Mouse (Mus musculus) embryo, embryonic 11.5 days (tissue): ENCODE results near the gene Nav1.

Source experiments
- DNase-seq: peaks from one replicate; pipeline ENCODE4 v3.0.0-alpha.2; 2012; ENCODE audit warnings: low read depth, low spot score

Nav1 gene

DNA sequence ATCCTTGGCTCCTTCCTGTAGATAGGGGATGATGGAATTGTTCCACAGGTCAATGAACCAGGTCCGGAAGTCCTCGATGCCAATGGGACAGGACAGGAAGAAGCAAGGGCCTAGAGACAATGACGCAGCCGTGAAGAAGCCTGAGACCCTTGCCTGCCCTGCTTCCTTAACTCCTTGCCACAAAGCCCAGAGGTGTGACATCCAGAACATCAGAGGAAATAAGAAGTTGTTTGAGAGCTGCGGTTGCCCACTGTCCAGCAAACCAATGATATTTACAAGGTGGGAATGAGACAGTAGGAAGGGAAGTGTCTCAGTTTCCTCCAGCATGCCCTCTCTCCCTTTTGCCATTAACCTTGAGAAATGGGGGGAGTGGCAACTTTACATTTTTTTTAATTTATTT lies 158.2 kb downstream of the Nav1 start:
- DNase-seq: no peak

DNA sequence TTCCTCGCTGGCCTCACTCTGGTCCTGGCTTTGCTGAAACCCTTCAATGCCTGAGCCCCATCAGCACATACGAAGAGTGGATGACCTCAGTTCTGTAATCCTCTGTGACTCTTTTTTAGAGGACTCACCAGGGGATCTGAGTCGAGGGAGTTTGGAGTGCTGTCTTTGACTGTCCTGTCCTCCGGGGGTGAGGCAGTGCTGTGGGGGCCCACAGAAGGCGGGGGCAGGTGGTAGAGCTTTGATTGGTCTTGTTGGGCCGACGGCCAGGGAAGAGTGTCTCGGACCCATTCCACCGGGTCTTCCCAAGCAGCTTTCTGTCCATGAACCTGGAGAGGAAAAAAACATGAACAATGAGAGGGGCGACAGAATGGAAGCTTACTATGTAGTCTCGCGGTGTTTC lies 163.6 kb downstream of the Nav1 start:
- DNase-seq: no peak

DNA sequence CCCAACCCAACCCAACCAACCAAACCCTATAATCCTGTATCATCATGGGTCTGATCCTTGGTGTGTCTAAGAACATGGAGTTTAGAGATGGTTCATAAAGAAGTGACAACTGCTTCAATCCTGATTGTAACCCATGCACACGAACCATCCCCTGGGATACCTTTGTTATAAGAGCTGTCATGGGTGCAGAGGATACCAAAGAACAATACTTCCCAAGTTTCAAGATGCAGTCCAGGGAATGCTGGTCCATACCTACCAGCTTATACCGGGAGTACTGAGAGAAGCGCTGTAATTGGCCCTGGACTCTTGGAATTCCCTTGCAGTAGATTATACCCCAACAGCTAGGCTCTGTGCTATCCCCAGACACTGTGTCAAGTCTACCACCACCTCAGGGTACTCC lies 165.2 kb downstream of the Nav1 start:
- DNase-seq: no peak

DNA sequence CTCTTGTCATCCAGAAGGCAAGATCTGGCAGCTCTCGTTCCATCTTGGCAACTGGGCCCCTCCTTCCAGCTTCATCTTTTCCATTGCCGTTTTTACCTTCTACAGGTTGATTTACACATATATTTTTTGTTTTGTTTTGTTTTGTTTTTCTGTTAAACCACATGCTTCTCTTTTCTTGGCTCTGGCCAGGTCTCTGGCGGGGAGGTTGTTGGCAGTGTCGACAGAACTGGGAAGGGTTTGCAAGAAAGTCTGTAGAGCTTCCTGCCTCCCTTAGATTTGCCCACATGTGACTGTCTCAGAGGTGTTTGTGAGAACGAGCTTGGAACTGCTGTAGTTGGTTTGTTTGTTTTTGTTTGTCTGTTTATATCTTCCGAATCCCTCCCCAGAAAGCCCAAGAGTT lies 166.1 kb downstream of the Nav1 start:
- DNase-seq: no peak

DNA sequence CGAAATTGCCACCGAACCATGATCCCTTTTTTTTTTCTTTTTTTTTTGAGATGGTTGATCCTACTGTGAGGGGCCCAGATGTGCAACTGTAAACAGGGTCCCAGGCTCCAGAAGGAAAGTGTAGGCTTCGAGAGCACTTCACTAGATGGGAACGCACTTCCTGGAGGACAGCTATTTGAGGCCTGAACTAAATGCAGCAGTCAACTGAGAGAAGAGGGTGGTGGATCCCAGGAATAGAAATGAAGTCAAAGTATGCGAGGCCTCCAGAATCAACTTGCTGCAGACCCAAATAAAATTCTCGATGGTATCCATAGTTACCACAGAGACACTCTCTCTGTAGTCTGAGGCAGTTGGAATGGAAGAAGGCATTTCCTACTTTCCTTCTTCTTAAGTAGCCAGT lies 168.3 kb downstream of the Nav1 start:
- no peak for DNase-seq

DNA sequence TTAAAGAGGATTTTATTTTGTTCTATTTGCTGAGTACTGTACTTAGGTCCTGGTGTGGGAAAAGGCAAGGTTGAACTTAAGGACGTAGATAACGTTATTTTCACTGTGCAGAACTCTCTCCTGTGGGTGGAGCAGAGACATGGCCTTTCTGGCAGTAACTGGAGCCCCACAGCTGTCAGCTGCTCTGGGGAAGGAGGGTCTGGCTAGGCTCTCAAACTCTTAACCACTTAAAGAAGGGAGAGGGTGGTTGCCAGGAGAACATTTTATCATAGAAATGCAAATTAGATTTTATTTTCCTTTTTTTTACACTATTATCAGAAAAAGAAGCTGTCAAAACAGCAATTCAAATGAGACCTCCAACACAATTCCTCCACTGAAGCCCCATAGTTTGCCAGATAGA lies 171.3 kb downstream of the Nav1 start:
- DNase-seq: no peak

DNA sequence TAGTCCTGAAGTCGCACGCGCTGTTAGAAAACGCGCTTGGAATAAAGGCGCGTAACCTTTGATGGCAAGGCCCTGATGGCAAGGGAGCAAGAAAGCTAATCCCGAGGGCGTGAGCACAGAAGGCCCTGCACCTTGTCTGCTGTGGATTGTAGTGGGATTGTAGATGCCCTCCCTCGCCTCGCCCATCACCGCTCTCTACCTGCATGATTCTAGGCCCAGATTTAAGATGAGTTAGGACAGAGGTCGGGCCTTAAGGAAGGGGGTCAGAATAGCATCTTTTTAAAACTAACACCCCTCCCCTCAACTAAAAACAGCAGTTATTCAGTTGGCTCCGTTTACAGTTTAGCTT lies 176.5 kb downstream of the Nav1 start:
- DNase-seq: no peak

DNA sequence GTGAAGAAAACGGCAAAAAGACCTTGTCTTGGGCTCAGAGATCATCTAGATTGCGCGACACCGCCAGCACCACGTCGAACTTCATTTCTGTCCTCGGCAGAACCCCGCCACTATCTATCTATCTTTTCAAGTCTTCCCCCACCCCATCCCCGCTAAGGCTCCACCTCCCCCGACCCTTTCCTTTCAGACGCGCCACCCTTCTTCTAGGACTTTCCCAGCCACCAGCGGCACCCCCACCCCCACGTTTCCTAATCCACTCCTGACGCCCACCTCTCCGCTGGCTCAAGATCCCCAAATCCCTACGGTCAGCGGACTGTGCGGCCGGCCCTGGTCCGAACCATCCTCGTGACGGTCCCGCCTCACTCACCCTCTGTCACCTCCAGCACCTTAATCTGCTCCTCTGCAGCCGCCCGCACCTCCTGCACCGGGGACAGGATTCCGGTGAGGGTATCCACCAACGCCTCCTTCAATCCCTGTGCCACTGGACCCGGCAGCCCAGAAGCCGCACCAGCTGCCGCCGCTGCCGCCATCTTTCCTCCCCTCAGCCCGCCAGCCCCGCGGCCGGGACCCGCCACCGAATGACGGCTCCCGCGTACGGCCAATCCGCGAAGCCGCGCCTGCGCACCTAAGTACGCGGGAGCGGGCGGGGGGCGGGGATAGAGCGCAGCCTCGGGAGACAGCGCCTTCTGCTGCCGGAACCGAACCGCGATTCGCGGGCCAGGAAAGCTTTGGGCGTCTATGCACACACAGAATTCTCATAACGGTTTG lies 177.0 kb downstream of the Nav1 start, which contains the start of gene Ipo9:
Gene Ipo9 (minus strand): TSS at position 599 of the 768 bp plus-strand sequence.
- DNase-seq: peak; percentile 87

DNA sequence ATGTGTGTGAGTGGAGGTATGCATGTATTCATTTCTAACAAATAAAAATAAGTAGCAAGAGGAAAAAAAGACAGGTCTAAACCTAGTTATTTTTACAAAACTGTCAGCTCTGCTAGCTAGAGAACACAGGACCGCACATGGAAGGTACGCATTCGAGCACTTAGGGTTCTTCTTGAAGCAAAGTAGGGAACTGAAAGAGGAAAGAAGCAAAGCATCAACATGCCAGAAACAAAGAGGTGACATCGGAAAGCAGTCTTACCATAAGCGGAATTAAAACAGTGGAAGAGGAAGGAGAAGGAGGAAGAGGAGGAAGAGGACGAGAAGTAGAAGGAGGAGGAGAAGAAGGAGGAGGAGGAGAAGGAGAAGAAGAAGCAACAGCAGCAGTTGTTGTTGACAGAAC lies 179.7 kb downstream of the Nav1 start:
- DNase-seq: no peak

DNA sequence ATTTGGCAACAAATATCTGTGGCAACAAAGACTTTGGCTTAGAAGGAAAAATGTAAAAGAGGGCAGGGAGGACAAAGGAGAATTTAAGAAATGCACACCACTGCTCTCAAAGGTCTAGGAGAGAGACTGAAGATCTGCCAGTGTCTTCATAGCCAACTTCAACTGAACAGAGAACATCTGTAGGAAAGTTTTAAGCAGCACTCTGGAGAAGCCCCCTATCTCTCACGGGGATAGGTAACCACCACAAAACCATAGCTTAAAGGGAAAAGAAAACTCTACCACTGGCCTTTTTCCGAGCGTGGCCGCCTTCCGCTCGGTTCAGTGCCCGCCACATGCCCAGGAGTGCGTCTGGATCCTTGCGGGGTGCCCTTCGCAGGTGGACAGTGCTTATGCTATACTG lies 180.4 kb downstream of the Nav1 start:
- no peak for DNase-seq

DNA sequence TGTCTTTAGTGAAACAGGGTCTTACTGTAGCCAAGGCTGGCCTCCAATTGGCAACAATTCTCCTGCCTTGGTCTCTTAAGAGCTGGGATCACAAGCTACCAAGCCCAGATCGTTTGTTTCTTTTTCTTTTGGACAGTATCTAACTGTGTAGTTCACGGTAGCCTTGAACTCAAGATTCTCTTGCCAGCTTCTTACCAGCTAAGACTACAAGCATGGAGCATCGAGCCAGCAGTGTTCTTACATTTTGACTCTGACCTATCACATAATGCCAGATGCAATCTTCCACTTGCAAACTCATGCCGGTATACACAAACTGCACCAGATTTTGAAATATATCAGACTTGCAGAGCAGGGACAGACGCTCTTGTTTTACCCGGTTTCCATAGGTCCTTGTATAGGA lies 184.3 kb downstream of the Nav1 start:
- no peak for DNase-seq

DNA sequence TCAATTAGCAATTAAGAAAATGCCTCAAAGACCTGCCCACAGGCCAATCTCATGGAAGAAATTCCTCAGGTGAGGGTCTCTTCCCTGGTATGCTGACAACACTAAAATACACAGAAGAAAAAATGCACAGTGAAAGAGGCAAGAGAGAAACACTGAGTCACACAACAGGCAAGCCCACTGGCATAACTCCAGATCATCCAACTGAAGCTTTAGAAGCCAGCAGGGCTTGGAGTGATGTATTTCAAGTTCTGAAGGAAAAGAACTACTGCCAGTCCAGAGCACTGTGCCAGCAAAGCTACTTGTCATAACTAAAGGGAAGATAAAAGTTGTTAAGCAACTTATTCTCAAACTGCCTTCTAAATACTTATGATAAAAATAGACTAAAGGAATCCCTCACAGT lies 193.1 kb downstream of the Nav1 start:
- no peak for DNase-seq

DNA sequence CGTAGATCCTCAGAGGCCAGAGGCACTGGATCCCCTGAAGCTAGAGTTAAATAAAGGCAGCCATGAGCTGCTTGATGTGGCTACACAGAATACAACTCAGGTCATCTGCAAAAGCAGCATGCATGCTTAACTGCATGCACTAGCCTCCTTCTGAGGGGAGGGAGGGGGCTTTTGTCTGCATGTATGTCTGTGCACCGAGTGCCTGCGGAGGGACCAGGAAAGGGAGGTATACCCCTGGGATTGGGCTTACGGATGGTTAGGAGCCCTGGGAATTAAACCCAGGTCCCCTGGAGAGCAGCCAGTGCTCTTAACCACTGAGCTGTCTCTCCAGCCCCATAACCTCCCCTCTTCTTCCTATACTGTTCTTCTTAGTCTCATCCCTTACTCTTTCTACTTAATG lies 195.0 kb downstream of the Nav1 start:
- no peak for DNase-seq

DNA sequence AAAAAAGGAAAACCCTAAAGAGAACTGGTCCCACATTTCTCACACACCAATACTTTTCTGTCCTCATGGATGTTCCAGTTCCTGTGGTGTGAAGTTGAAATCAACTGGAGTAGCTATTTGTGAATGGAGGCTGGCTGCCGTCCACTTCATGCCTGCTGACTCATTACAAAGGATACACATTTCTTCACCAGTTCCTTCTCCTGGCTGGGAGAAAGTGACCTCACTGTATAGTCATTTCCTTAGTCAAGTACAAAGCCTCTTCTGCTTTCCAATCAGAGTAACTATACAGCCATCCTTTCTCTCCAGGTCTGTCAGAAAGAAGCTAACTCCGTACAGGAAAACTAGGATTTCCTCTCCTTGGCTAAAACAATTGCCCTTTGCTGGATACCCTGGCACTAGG lies 196.1 kb downstream of the Nav1 start:
- no peak for DNase-seq

DNA sequence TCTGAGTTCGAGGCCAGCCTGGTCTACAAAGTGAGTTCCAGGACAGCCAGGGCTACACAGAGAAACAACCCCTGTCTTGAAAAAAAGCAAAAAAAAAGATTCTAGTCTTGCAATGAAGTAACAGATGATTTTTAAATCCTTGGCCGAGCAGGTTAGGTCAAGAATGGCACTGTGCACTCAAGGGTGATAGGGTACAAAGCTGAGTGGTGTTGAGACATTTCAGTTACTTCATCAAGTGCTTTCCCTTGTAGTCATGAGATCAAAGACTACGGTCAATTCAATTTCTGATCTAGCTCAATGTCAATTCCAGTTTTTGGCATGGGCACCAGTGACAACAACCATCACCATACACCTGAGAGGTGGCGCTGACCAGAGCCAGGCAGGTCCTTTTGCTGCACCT lies 198.1 kb downstream of the Nav1 start:
- no peak for DNase-seq

DNA sequence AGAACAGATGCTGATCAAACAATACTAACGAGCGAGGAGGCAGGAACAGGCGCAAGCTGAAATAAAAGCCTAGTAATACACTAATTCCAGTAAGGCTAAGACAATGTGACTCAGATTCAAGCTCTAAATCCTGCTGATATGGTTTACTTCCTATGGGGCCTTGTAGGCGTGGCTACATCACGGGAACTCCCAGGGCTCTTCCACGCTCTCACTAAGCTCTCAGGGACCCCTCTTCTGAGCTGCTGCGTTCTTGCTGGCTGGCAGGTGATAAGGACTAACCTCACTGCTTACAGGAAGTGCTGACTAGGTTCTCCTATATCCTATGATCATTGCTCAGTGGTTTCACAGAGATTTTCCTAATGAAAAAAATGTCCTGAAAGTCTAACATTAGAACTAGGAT lies 201.7 kb downstream of the Nav1 start:
- no peak for DNase-seq

DNA sequence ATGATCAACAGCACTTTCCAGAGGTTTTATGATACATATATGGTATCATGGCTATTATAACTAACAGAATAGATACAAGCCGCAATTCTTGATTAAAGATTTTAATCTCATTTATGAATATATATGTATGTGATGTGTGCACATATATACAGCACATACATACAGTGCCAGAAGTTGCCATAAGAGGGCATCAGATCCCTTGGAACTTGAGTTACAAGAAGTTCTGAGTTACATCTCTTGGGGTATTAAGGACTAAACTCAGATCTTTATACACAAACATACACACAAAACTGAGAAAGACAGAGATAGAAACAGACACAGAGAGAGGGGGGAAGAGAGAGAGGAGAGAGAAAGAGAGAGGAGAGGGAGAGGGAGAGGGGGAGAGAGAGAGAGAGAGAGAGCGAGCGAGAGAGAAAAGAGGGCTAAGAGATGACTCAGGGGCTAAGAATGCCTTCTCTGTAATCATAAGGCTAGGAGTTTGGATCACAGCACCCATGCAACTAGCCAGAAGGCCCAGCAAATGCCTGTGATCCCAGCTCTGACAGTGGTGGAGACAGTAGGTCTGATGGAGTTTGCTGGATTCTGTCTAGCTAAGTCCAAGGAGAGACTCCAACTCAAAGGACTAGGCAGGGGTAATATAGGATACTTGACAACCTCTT lies 205.5 kb downstream of the Nav1 start:
- no peak for DNase-seq

DNA sequence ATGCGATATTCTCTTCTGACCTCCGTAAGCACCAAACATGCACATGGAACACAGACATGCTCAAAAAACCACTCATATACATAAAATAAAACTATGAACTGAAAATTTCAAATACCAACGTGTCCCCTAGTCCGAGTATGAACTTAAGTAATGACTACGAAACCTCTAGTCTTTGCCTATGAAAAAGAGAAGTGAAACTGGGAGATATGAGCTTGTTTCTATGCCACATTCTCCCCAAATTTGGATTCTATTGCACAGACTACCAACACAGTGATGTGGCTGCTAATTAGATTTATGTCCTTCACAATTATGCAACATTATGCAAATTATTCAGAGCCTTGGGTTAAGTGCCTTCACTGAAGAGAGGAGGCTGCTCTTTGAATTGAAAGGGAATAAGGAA lies 207.6 kb downstream of the Nav1 start:
- no peak for DNase-seq

DNA sequence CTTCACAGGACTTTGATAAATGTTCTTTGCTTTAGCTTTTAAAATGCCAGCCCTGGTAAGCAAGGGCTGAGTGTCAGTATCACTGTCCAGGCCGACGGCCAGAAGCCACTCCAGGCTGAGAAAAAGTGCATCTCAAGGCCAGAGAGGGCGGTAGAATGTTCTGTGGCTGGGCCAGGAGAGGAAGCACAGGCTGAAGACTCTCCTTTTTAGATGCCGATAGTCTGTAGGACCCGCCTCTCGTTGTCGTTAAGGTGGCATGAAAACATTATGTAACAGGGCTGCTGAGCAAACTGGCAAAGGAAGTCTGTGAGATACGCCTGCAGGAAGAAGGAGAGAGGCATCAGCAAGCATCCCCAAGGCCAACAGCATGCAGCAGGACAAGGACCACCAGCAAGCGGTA lies 221.9 kb downstream of the Nav1 start:
- DNase-seq: no peak
